Mouse (Mus musculus) limb, embryonic 15.5 days (tissue): Measurements from ENCODE around the gene Tmem136. TPM values are rescaled to one million over a fixed set of nuclear protein-coding genes. Genes with fewer than 3 reads are reported as not detected.
"Not testable (repeated sequence)": the region's sequence is repeated elsewhere in the genome, so short reads cannot be mapped to it uniquely, and the experiment has no call there.

Source experiments
- ATAC-seq: fragments of 200-750 bp; cut with Nextera tagmentation; 2 replicates; pipeline ENCODE4 v1.8.0; 2017; ENCODE audit warnings: low read depth, moderate TSS enrichment; ENCODE audit not compliant: insufficient number of reproducible peaks, low FRiP score, low TSS enrichment
- H3K27ac ChIP-seq: fragments of 300-500 bp; sonication (generic); 2 replicates; pipeline ENCODE4 v1.5.1; 2015; ENCODE audit warnings: moderate library complexity, mild to moderate bottlenecking, inconsistent platforms
- H3K27me3 ChIP-seq: fragments of 300-500 bp; sonication (generic); 2 replicates; pipeline ENCODE4 v1.6.1; 2015; ENCODE audit warnings: inconsistent platforms
- H3K36me3 ChIP-seq: fragments of 300-500 bp; sonication (generic); 2 replicates; pipeline ENCODE4 v1.6.1; 2015; ENCODE audit warnings: inconsistent platforms
- H3K4me1 ChIP-seq: fragments of 300-500 bp; sonication (generic); 2 replicates; pipeline ENCODE4 v1.6.1; 2015; ENCODE audit warnings: inconsistent platforms
- H3K4me2 ChIP-seq: fragments of 300-500 bp; sonication (generic); 2 replicates; pipeline ENCODE4 v1.6.1; 2015; ENCODE audit warnings: mild to moderate bottlenecking, inconsistent platforms
- H3K4me3 ChIP-seq: fragments of 300-500 bp; sonication (generic); 2 replicates; pipeline ENCODE4 v1.5.1; 2015; ENCODE audit warnings: mild to moderate bottlenecking, inconsistent platforms
- H3K9ac ChIP-seq: fragments of 300-500 bp; sonication (generic); 2 replicates; pipeline ENCODE4 v1.6.1; 2015; ENCODE audit warnings: inconsistent platforms
- H3K9me3 ChIP-seq: fragments of 300-500 bp; sonication (generic); 2 replicates; pipeline ENCODE4 v1.6.1; 2016; ENCODE audit warnings: inconsistent platforms
- WGBS: fragments of 180-500 bp; shearing (Covaris S2); methylation state at CpG from one replicate; pipeline ENCODE4 v1.1.7; 2015; 5-methylcytosine and 5-hydroxymethylcytosine counted together
- polyA plus RNA-seq: library from polyadenylated mRNA; unstranded; fragments of >200 nt; fragmentation: Nextera tagmentation; extraction: Ambion mirVana; gene quantifications from 2 replicates; pipeline ENCODE4 v1.2.1, GENCODE M21; 2015

Tmem136 gene
- polyA plus RNA-seq, 1 experiment from 2014 or later: 5.0 TPM

GRCm38 (mm10) chr9:43130684-43131083 is 14.3 kb upstream of the Tmem136 start:
- H3K4me2 ChIP-seq: no peak overlapping the region
- peaks cover 17% of the 10 kb centered on the region for H3K4me1 ChIP-seq
- no peak overlapping the region for H3K27ac ChIP-seq
- no peaks in the 10 kb centered on the region for H3K36me3 ChIP-seq
- no peak overlapping the region for H3K4me3 ChIP-seq
- no peak overlapping the region for H3K9ac ChIP-seq
- H3K27me3 ChIP-seq: no peaks in the 10 kb centered on the region
- H3K9me3 ChIP-seq: no peaks in the 10 kb centered on the region
- no peak for ATAC-seq
- WGBS: 84% methylated on average over 2 of the region's 2 CpGs

GRCm38 (mm10) chr9:43127101-43127787 is 10.9 kb upstream of the Tmem136 start:
- Histone ChIP-seq H3K27ac (no peak overlapping the region), H3K27me3 (no peaks in the 10 kb centered on the region), H3K4me3 (no peak overlapping the region), H3K4me2 (no peak overlapping the region), H3K9ac (no peak overlapping the region), H3K9me3 (no peaks in the 10 kb centered on the region), H3K36me3 (no peaks in the 10 kb centered on the region), H3K4me1 (peaks cover 14% of the 10 kb centered on the region)
- 63% methylated on average over 10 of the region's 10 CpGs for WGBS
- ATAC-seq: peak; percentile 52; the same call in 1 of the 2 replicates

GRCm38 (mm10) chr9:43122379-43122778 is 6.0 kb upstream of the Tmem136 start:
- Histone ChIP-seq H3K4me3 (no peak overlapping the region), H3K4me1 (peaks cover 4% of the 10 kb centered on the region), H3K9me3 (no peaks in the 10 kb centered on the region), H3K4me2 (no peak overlapping the region), H3K36me3 (no peaks in the 10 kb centered on the region), H3K9ac (no peak overlapping the region), H3K27ac (no peak overlapping the region), H3K27me3 (no peaks in the 10 kb centered on the region)
- WGBS: 52% methylated on average over 1 of the region's 1 CpGs
- ATAC-seq: no peak

GRCm38 (mm10) chr9:43121948-43122347 is 5.6 kb upstream of the Tmem136 start:
- H3K9ac ChIP-seq, H3K4me1 ChIP-seq, H3K9me3 ChIP-seq, H3K36me3 ChIP-seq, H3K4me2 ChIP-seq, H3K4me3 ChIP-seq, H3K27me3 ChIP-seq, ATAC-seq, H3K27ac ChIP-seq: not testable (repeated sequence)
- 90% methylated on average over 2 of the region's 2 CpGs for WGBS

GRCm38 (mm10) chr9:43116997-43117336 is 597 bp upstream of the Tmem136 start:
- no peak overlapping the region for H3K4me3 ChIP-seq

GRCm38 (mm10) chr9:43115431-43116133 is 788 bp downstream of the Tmem136 start:
- ATAC-seq: no peak
- Histone ChIP-seq H3K36me3 (peaks cover 8% of the 10 kb centered on the region), H3K9me3 (no peaks in the 10 kb centered on the region), H3K4me2 (peak overlapping the region; percentile 83), H3K4me3 (peak overlapping the region; percentile 64), H3K27me3 (no peaks in the 10 kb centered on the region), H3K4me1 (0 out of 2 replicates have a peak, but pooled peaks cover 5% of the 10 kb centered on the region), H3K9ac (peak overlapping the region; percentile 77), H3K27ac (no peak overlapping the region)
- 35% methylated on average over 12 of the region's 12 CpGs for WGBS

More at GRCm38 (mm10) chr9:43116997-43117336, 597 bp upstream of the Tmem136 start:
- ATAC-seq: no peak
- no peak overlapping the region for H3K9ac ChIP-seq
- H3K4me1 ChIP-seq: 0 out of 2 replicates have a peak, but pooled peaks cover 5% of the 10 kb centered on the region
- no peaks in the 10 kb centered on the region for H3K9me3 ChIP-seq
- H3K27ac ChIP-seq: no peak overlapping the region
- H3K4me2 ChIP-seq: no peak overlapping the region
- H3K27me3 ChIP-seq: no peaks in the 10 kb centered on the region
- 78% methylated on average over 6 of the region's 6 CpGs for WGBS
- H3K36me3 ChIP-seq: no peaks in the 10 kb centered on the region

GRCm38 (mm10) chr9:43114833-43115232 is 1.5 kb downstream of the Tmem136 start:
- 91% methylated on average over 4 of the region's 4 CpGs for WGBS
- Histone ChIP-seq H3K27ac (no peak overlapping the region), H3K9me3 (no peaks in the 10 kb centered on the region), H3K4me2 (no peak overlapping the region), H3K27me3 (no peaks in the 10 kb centered on the region), H3K9ac (no peak overlapping the region), H3K36me3 (peaks cover 10% of the 10 kb centered on the region), H3K4me3 (no peak overlapping the region), H3K4me1 (0 out of 2 replicates have a peak, but pooled peaks cover 5% of the 10 kb centered on the region)
- ATAC-seq: no peak

- Histone ChIP-seq H3K36me3 (peaks cover 10% of the 10 kb centered on the region), H3K4me1 (peaks cover 11% of the 10 kb centered on the region), H3K27ac (no peak overlapping the region), H3K27me3 (no peaks in the 10 kb centered on the region), H3K9ac (no peak overlapping the region), H3K4me3 (no peak overlapping the region), H3K9me3 (no peaks in the 10 kb centered on the region), H3K4me2 (no peak overlapping the region)
- ATAC-seq: no peak
- WGBS: 81% methylated on average over 8 of the region's 8 CpGs
Observed at GRCm38 (mm10) chr9:43110286-43110980, 5.9 kb downstream of the Tmem136 start.

GRCm38 (mm10) chr9:43109125-43109524 is 7.2 kb downstream of the Tmem136 start:
- H3K36me3 ChIP-seq: peaks cover 10% of the 10 kb centered on the region
- H3K4me2 ChIP-seq: no peak overlapping the region
- WGBS: 86% methylated on average over 7 of the region's 7 CpGs
- H3K4me3 ChIP-seq: no peak overlapping the region
- H3K9ac ChIP-seq: no peak overlapping the region
- no peak overlapping the region for H3K27ac ChIP-seq
- H3K4me1 ChIP-seq: peaks cover 11% of the 10 kb centered on the region
- no peaks in the 10 kb centered on the region for H3K9me3 ChIP-seq
- no peaks in the 10 kb centered on the region for H3K27me3 ChIP-seq
- ATAC-seq: no peak

GRCm38 (mm10) chr9:43108721-43109120 is 7.6 kb downstream of the Tmem136 start:
- Histone ChIP-seq H3K9me3 (no peaks in the 10 kb centered on the region), H3K4me1 (peaks cover 15% of the 10 kb centered on the region), H3K9ac (no peak overlapping the region), H3K4me2 (no peak overlapping the region), H3K27ac (no peak overlapping the region), H3K36me3 (peaks cover 10% of the 10 kb centered on the region), H3K4me3 (no peak overlapping the region), H3K27me3 (no peaks in the 10 kb centered on the region)
- ATAC-seq: no peak
- 89% methylated on average over 3 of the region's 3 CpGs for WGBS

- ATAC-seq: no peak
- no peak overlapping the region for H3K9ac ChIP-seq
- no peaks in the 10 kb centered on the region for H3K9me3 ChIP-seq
- 72% methylated on average over 1 of the region's 1 CpGs for WGBS
- H3K36me3 ChIP-seq: peaks cover 10% of the 10 kb centered on the region
- peaks cover 20% of the 10 kb centered on the region for H3K4me1 ChIP-seq
- H3K4me2 ChIP-seq: no peak overlapping the region
- no peak overlapping the region for H3K4me3 ChIP-seq
- H3K27ac ChIP-seq: no peak overlapping the region
- no peaks in the 10 kb centered on the region for H3K27me3 ChIP-seq
Observed at GRCm38 (mm10) chr9:43108081-43108480, 8.3 kb downstream of the Tmem136 start.

- H3K9me3 ChIP-seq: no peaks in the 10 kb centered on the region
- 46% methylated on average over 5 of the region's 5 CpGs for WGBS
- H3K27ac ChIP-seq: peak overlapping the region; percentile 28
- H3K4me1 ChIP-seq: peaks cover 25% of the 10 kb centered on the region
- H3K4me2 ChIP-seq: peak overlapping the region; percentile 81; the same call in 1 of the 2 replicates
- no peak overlapping the region for H3K4me3 ChIP-seq
- ATAC-seq: no peak
- H3K9ac ChIP-seq: no peak overlapping the region
- H3K36me3 ChIP-seq: peaks cover 10% of the 10 kb centered on the region
- no peaks in the 10 kb centered on the region for H3K27me3 ChIP-seq
Observed at GRCm38 (mm10) chr9:43107555-43107954, 8.8 kb downstream of the Tmem136 start.
